Mouse (Mus musculus): ENCODE measurements at regions not wholly inside any gene's neighbourhood (a gene's known extent, or its start where the extent isn't known, plus 50 kb on each side); places are given as distances from the start of the nearest gene placed in this dataset.

- TF ChIP-seq CTCF (IDR thresholded peaks at IDR 0.05; ENCODE audit: insufficient read depth, low read length) (no peak), POLR2A (IDR thresholded peaks at IDR 0.05; ENCODE audit: borderline replicate concordance, extremely low read depth, low read depth, low read length) (no peak)
Measured at GRCm38 (mm10) chr10:97383881-97384280, 95.5 kb upstream of the Dcn start.

Data from lung, adult 2 months (tissue).